Mouse (Mus musculus): ENCODE results near the gene Flad1.

Gene Flad1

GRCm38 (mm10) chr3:89411490-89412393, at the start of gene Flad1:
TSS of gene Flad1 (minus strand) at chr3:89411870.
- peak; percentile 100 for DNase-seq (ENCODE audit: low read depth, low spot score)

GRCm38 (mm10) chr3:89458965-89459807, 47.5 kb upstream of the Flad1 start:
- DNase-seq (ENCODE audit: low read depth, low spot score), result peak; percentile 87

- DNase-seq (ENCODE audit: low read depth, low spot score), result no peak
These were observed 46.8 kb upstream of the Flad1 start for GRCm38 (mm10) chr3:89458372-89458964.

GRCm38 (mm10) chr3:89456726-89457665, 45.3 kb upstream of the Flad1 start:
- no peak for DNase-seq (ENCODE audit: low read depth, low spot score)

- no peak for DNase-seq (ENCODE audit: low read depth, low spot score)
These were observed 44.2 kb upstream of the Flad1 start for GRCm38 (mm10) chr3:89455786-89456285.

- no peak for DNase-seq (ENCODE audit: low read depth, low spot score)
These were observed 42.9 kb upstream of the Flad1 start, which contains the start of gene Pmvk for GRCm38 (mm10) chr3:89454401-89455177. TSS of gene Pmvk (plus strand) at chr3:89454541.

GRCm38 (mm10) chr3:89451916-89452315, 40.2 kb upstream of the Flad1 start:
- no peak for DNase-seq (ENCODE audit: low read depth, low spot score)

GRCm38 (mm10) chr3:89449541-89449940, 37.9 kb upstream of the Flad1 start:
- no peak for DNase-seq (ENCODE audit: low read depth, low spot score)

- no peak for DNase-seq (ENCODE audit: low read depth, low spot score)
These were observed 37.3 kb upstream of the Flad1 start for GRCm38 (mm10) chr3:89448720-89449537.

- no peak for DNase-seq (ENCODE audit: low read depth, low spot score)
These were observed 29.0 kb upstream of the Flad1 start for GRCm38 (mm10) chr3:89440691-89441090.

- no peak for DNase-seq (ENCODE audit: low read depth, low spot score)
These were observed 25.6 kb upstream of the Flad1 start for GRCm38 (mm10) chr3:89437269-89437668.

GRCm38 (mm10) chr3:89436176-89437113, 24.8 kb upstream of the Flad1 start, which contains the start of gene Pbxip1:
TSS of gene Pbxip1 (plus strand) at chr3:89436706.
- no peak for DNase-seq (ENCODE audit: low read depth, low spot score)

GRCm38 (mm10) chr3:89435041-89435440, 23.4 kb upstream of the Flad1 start:
- DNase-seq (ENCODE audit: low read depth, low spot score), result no peak

- no peak for DNase-seq (ENCODE audit: low read depth, low spot score)
These were observed 22.9 kb upstream of the Flad1 start for GRCm38 (mm10) chr3:89434532-89434931.

GRCm38 (mm10) chr3:89432606-89433005, 20.9 kb upstream of the Flad1 start:
- DNase-seq (ENCODE audit: low read depth, low spot score), result no peak

- peak; percentile 95 for DNase-seq (ENCODE audit: low read depth, low spot score)
These were observed 18.8 kb upstream of the Flad1 start, which contains the start of gene Pygo2 for GRCm38 (mm10) chr3:89430171-89431159. TSS of gene Pygo2 (plus strand) at chr3:89430214.

Data from telencephalon, adult 2 months (tissue).